Mouse (Mus musculus) ES-E14 (cell line): Measurements from ENCODE around the gene Ahcyl2. TPM values are rescaled to one million over a fixed set of nuclear protein-coding genes. Genes with fewer than 3 reads are reported as not detected.

Source experiments
- DNase-seq: peaks from one replicate; pipeline ENCODE4 v3.0.0-alpha.2; 2013; ENCODE audit warnings: low read depth, low spot score
- H3K27ac ChIP-seq: 2 replicates; pipeline ENCODE4 v1.5.1; 2012; ENCODE audit warnings: low read depth, mild to moderate bottlenecking, low read length, moderate library complexity, mixed read lengths; ENCODE audit not compliant: poor library complexity, insufficient read depth, severe bottlenecking
- H3K36me3 ChIP-seq: 2 replicates; pipeline ENCODE4 v1.6.1; 2012; ENCODE audit warnings: mild to moderate bottlenecking, low read length, moderate library complexity, mixed read lengths; ENCODE audit not compliant: control insufficient read depth, poor library complexity, insufficient read depth, severe bottlenecking
- H3K4me1 ChIP-seq, 2 experiments: fragments of 150-350 bp in 1 of 2; sonication (generic) in 1 of 2; 2 replicates each; pipeline ENCODE4 v1.6.1; 2012; ENCODE audit warnings: low read length in 2 of 2, mild to moderate bottlenecking in 1 of 2, mixed read lengths in 1 of 2; ENCODE audit not compliant: control insufficient read depth in 2 of 2, insufficient read depth in 2 of 2, poor library complexity in 1 of 2
- H3K4me3 ChIP-seq, 2 experiments: fragments of 150-350 bp in 1 of 2; sonication (generic) in 1 of 2; 2 replicates each; pipeline ENCODE4 v1.5.1; 2012; ENCODE audit warnings: low read length in 2 of 2, low read depth in 1 of 2, mild to moderate bottlenecking in 1 of 2, mixed read lengths in 1 of 2; ENCODE audit not compliant: insufficient read depth in 1 of 2, poor library complexity in 1 of 2, severe bottlenecking in 1 of 2
- H3K9ac ChIP-seq: 2 replicates; pipeline ENCODE4 v1.6.1; 2012; ENCODE audit warnings: low read depth, mild to moderate bottlenecking, low read length, mixed read lengths; ENCODE audit not compliant: poor library complexity, insufficient read depth, severe bottlenecking
- H3K9me3 ChIP-seq: fragments of 150-350 bp; sonication (generic); 2 replicates; pipeline ENCODE4 v1.6.1; 2012; ENCODE audit warnings: low read depth, mild to moderate bottlenecking, low read length; ENCODE audit not compliant: control insufficient read depth, insufficient read depth
- CHD2 ChIP-seq: IDR thresholded peaks from 2 replicates; pipeline ENCODE4 v1.6.1; 2014; ENCODE audit warnings: mild to moderate bottlenecking, low read depth, low read length, inconsistent platforms
- HCFC1 ChIP-seq: IDR thresholded peaks from 2 replicates; pipeline ENCODE4 v1.6.1; 2012; ENCODE audit warnings: low read length, inconsistent platforms, borderline replicate concordance; ENCODE audit not compliant: insufficient read depth
- MAFK ChIP-seq: IDR thresholded peaks from 2 replicates; pipeline ENCODE4 v1.6.1; 2014; ENCODE audit warnings: mild to moderate bottlenecking, low read depth, low read length, inconsistent platforms; ENCODE audit not compliant: insufficient read depth
- ZC3H11A ChIP-seq: IDR thresholded peaks from 2 replicates; pipeline ENCODE4 v1.6.1; 2012; ENCODE audit warnings: low read depth, mild to moderate bottlenecking, inconsistent platforms, low read length, borderline replicate concordance
- ZNF384 ChIP-seq: IDR thresholded peaks from 2 replicates; pipeline ENCODE4 v1.6.1; 2012; ENCODE audit warnings: low read depth, low read length, inconsistent platforms
- in situ Hi-C, 2 experiments: fragments of 600-800 bp; cut with MboI; formaldehyde crosslinking; loops; one replicate each; pipeline ENCODE4 v1.15.1; 2025; ENCODE audit warnings: low sequenced_read_pairs in 2 of 2, inconsistent platforms in 1 of 2; ENCODE audit not compliant: unreplicated experiment in 2 of 2
- total RNA-seq: library from RNA; depleted of rRNA; stranded (reverse); fragments of 300-350 nt; gene quantifications from 2 replicates; pipeline ENCODE4 v1.2.3, GENCODE M21; 2012; rRNA removed

Gene Ahcyl2
- total RNA-seq, 1 experiment = 17.5 TPM

DNA sequence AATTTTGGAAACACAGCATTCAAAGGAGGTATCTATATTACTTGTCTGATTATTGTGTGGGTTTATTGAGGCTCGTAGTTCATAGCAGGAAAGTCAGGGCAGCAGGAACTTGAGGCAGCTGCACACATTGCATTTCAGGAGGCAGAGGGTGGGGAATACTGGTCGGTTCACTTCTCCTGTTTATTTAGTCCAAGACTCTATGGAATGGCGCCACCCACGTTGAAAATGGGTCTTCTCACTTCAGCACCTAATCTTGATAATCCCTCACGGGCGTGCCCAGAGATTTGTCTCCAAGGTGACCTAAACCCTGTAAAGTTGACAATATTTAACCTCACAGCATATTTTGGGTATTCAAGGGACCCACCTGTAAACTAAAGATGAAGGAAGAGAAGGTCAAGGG is 180.0 kb downstream of the Ahcyl2 start:
- no peaks in the 10 kb centered on the region for H3K4me1 ChIP-seq
- TF ChIP-seq ZNF384 = no peak
- TF ChIP-seq ZC3H11A = no peak
- no peak for TF ChIP-seq MAFK
- TF ChIP-seq HCFC1 = no peak
- no peak for TF ChIP-seq CHD2
- in situ Hi-C loops = no loop called here
- H3K36me3 ChIP-seq = no peaks in the 10 kb centered on the region
- H3K4me3 ChIP-seq = no peak overlapping the region
- DNase-seq = no peak
- H3K9me3 ChIP-seq = no peaks in the 10 kb centered on the region
- H3K9ac ChIP-seq = no peak overlapping the region
- H3K27ac ChIP-seq = no peak overlapping the region

DNA sequence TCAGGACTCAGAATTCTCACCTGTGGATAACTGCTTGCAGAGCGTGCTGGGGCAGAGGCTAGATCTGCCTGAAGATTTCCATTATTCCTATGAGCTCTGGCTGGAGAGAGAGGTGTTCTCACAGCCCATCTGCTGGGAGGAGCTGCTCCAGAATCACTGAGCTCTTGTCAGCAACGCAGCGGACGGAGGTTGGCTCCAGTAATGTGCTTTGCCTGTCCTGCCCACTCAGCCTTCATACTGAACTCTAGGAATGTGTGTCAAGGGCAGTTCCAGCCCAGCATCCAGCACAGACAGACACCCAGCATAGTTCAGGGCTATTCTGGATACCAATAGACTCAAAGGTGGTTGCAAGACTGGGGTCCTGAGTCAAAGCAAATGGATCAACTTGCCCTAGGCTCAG is 188.9 kb downstream of the Ahcyl2 start:
- H3K4me1 ChIP-seq = no peaks in the 10 kb centered on the region
- no peak for DNase-seq
- H3K36me3 ChIP-seq = no peaks in the 10 kb centered on the region
- H3K4me3 ChIP-seq = no peak overlapping the region
- no peak overlapping the region for H3K27ac ChIP-seq
- TF ChIP-seq ZNF384 = no peak
- TF ChIP-seq ZC3H11A = no peak
- TF ChIP-seq CHD2 = no peak
- no peak for TF ChIP-seq MAFK
- TF ChIP-seq HCFC1 = no peak
- in situ Hi-C loops = no loop called here
- H3K9me3 ChIP-seq = no peaks in the 10 kb centered on the region
- H3K9ac ChIP-seq = no peak overlapping the region

DNA sequence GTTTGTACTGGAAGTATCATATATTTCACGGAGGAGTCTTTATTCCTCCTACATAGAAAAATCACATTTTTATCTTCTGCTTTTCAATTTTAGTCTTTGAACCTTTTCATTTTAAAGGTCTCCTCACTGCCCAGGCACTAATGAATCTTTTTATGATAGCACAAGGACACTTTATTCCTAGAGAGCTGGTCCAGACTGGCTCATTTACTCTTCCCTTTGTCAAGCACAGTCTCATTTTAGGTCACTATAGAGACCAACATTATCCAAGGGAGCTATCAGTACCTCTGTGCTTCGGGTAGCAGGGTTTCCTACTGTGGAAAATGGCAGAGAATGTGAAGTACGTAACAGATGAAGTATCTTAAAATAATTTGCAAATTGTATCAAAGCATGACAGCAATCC is 190.9 kb downstream of the Ahcyl2 start:
- Histone ChIP-seq H3K36me3 (no peaks in the 10 kb centered on the region), H3K9me3 (no peaks in the 10 kb centered on the region), H3K4me3 (no peak overlapping the region), H3K4me1 (no peaks in the 10 kb centered on the region), H3K9ac (no peak overlapping the region), H3K27ac (no peak overlapping the region)
- in situ Hi-C loops = no loop called here
- no peak for DNase-seq
- TF ChIP-seq ZNF384 (no peak), HCFC1 (no peak)

GRCm38 (mm10) chr6:29961081-29961480 is 193.3 kb downstream of the Ahcyl2 start:
- Histone ChIP-seq H3K4me3 (no peak overlapping the region), H3K36me3 (no peaks in the 10 kb centered on the region), H3K9me3 (no peaks in the 10 kb centered on the region), H3K4me1 (no peaks in the 10 kb centered on the region), H3K9ac (no peak overlapping the region), H3K27ac (no peak overlapping the region)
- TF ChIP-seq ZNF384 (no peak), HCFC1 (no peak), MAFK (no peak), CHD2 (no peak), ZC3H11A (no peak)
- DNase-seq = no peak
- in situ Hi-C loops = no loop called here

Other genes with a start within 250 kb of the Ahcyl2 start
- gene Irf5, start 241.4 kb upstream of the Ahcyl2 start, total RNA-seq = 0.90 and 3.7 TPM in 2 replicates
- 89.7 and 91.1 TPM in 2 replicates for gene Tnpo3, start 158.1 kb upstream of the Ahcyl2 start, total RNA-seq
- gene Tspan33, start 73.8 kb upstream of the Ahcyl2 start, total RNA-seq = 5.7 and 7.9 TPM in 2 replicates
- 25.7 and 27.3 TPM in 2 replicates for gene Smo, start 32.5 kb upstream of the Ahcyl2 start, total RNA-seq
- gene Strip2, start 149.0 kb downstream of the Ahcyl2 start, total RNA-seq = 1.1 and 1.3 TPM in 2 replicates